Mouse (Mus musculus): ENCODE results near the gene Cd55.

DNA sequence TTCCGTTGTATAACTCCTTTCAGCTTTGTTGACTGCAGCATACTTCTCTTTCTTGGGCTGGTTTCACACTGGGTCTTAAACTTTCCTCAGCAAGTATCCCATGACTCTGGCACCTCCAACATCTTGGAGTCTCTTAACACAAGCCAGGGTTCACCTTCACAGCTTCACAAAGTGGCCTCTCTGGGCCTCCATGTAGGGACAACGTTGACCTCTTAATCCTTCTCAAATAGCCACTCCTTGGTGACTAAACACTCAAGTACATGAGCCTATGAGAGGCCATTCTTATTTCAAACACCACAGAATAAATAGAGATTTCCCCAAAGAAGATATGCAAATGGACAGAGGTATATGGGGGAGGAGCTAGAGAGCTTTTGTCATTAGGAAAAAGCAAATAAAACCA is 37.4 kb upstream of the Cd55 start:
- TF ChIP-seq POLR2A (IDR thresholded peaks at IDR 0.05; ENCODE audit: borderline replicate concordance, extremely low read depth, low read depth, low read length): no peak
- no peak for TF ChIP-seq CTCF (IDR thresholded peaks at IDR 0.05; ENCODE audit: insufficient read depth, low read length)
